Mouse (Mus musculus) lung, postnatal 0 days (tissue): ENCODE data around the gene Ap1s3.

Experiments used
- CTCF ChIP-seq: IDR thresholded peaks from 2 replicates; pipeline ENCODE4 v1.5.1; 2016; ENCODE audit warnings: antibody characterized with exemption, mild to moderate bottlenecking
- EP300 ChIP-seq: IDR thresholded peaks from 2 replicates; pipeline ENCODE4 v1.6.1; 2016; ENCODE audit warnings: antibody characterized with exemption, mild to moderate bottlenecking, control low read depth

GRCm38 (mm10) chr1:79614456-79614855 lies 57.3 kb downstream of the Ap1s3 start:
- TF ChIP-seq CTCF: 0 out of 2 replicates have a peak, but pooled peaks have one; percentile 13
- TF ChIP-seq EP300: no peak
